Mouse (Mus musculus) brain, embryonic 18.5 days (tissue): ENCODE data around the gene Mtcl1.
"Not testable (repeated sequence)": the region's sequence is repeated elsewhere in the genome, so short reads cannot be mapped to it uniquely, and the experiment has no call there.

Experiments
- DNase-seq: peaks from one replicate; pipeline ENCODE4 v3.0.0-alpha.2; 2012; ENCODE audit warnings: low read depth, low spot score

Mtcl1 gene

GRCm38 (mm10) chr17:66447978-66448377, 1.6 kb downstream of the Mtcl1 start:
- DNase-seq: no peak

DNA sequence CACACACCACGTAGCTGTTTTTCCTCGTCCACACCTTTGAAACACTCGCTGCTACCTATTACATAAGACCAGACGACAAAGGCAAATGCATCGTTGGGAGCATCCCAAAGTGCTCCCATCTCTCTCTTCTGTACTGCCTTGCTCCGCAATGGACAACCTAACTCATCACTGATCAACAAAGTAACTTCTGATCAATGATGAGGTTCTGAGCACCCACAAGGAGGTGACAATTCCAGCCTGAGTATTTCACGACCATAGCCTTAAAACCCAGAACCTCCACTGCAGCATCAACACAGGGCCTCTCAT, 2.6 kb downstream of the Mtcl1 start:
- no peak for DNase-seq

- DNase-seq: no peak
Measured at GRCm38 (mm10) chr17:66446196-66447006, 3.1 kb downstream of the Mtcl1 start.

- no peak for DNase-seq
Measured at GRCm38 (mm10) chr17:66444059-66444700, 5.4 kb downstream of the Mtcl1 start.

DNA sequence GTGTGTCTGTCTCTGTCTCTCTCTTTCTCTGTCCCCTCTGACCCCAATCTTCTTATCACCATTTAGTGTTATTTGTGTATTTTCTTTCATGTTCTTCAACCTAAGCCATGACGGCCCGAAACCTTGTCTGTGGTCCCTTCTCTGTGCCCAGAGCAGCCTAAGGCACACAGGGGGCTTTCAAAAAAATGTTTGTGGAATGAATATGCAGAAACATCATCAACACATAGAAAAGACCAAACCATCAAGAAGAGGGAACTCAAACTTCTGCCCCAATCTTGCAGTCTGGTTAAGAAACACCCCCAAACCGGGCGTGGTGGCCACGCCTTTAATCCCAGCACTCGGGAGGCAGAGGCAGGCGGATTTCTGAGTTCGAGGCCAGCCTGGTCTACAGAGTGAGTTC, 9.7 kb downstream of the Mtcl1 start:
- DNase-seq: no peak

DNA sequence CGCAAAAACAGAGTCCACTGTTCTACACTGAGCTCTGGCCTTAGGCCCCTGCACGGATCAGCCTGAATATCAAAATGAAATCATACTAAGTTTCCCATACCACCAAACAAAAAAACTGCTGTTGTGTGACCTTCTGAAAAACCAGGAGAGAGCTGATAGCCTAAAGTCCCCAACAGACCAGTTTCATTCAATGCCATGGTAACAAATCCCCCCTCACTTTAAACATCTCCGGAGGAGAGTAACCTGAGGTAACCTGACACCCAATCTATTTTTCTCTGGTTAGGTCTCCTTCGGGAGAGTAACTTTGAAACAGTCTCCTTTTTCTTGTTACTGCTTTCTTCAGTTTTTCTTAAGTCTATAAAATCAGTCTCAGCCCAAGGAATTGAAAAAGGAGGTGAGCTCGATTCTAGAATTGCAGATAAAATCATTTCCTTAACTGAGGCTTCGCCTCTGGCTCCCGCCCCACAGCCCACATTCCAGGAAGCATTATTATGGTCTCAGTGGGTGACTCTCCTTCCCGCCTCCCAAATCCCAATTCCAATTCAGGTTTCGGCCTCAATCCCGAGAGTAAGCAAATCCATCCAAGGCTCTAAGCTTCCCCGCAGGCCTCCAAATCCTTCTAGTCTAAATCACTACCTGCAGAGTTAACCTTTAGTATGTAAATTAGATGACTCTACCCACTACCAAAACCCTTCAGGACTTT, 10.3 kb downstream of the Mtcl1 start:
- no peak for DNase-seq

GRCm38 (mm10) chr17:66438137-66438536, 11.4 kb downstream of the Mtcl1 start:
- DNase-seq: no peak

DNA sequence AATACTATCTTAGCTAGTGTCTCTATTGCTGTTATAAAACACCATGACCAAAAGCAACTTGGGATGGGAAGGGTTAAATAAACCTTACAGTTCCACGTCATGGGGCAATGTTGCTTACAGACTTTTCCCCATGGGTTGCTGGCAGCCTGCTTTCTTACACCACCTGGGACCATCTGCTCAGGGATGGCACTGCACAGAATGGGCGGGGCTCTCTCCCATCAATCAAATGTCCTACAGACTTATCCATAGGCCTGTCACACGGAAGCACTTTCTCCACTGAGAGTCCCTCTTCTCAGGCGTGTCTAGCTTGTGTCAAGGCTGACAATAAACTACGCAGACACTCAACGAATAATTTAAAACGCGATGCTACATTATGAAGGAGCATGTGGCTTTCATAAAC, 12.7 kb downstream of the Mtcl1 start:
- DNase-seq: no peak

DNA sequence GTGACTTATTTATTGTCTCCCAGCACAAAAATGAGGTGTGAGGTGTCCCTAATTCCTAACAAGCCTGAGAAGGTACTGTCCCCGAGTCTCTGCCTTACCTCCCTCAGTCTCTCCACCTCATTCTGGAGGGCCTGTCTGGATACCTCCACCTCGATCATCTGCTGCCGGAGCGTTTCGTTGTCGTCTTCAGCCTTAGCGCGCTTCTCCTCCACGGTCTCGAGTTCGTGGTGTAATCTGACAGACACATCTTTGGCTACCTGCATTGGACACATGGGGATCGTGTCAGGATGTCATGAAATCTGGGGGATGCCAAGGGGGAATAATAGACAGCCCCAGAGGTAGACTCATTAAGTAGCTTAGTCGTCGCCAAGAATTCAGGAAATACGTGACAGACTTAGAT, 13.6 kb downstream of the Mtcl1 start:
- DNase-seq: no peak

- no peak for DNase-seq
Measured at GRCm38 (mm10) chr17:66435007-66435406, 14.5 kb downstream of the Mtcl1 start.

DNA sequence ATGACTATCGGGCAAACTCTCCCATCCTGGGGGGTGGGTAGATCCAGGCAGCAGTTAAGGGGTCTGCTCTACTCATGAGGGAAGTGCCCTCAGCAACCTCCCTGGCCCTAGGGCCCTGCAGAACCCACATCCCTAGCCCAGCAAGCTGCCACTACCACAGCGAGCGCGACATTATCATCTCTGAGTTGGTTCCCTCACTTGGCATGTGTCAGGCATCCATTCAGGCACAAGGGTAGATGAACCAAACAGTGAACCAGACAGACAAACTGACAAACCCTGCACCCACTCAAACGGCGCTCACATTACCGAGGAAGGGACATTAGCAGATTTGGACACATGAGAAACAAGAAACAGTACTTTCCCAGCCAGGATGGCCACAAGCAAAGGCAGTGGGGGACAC, 15.0 kb downstream of the Mtcl1 start:
- no peak for DNase-seq

- DNase-seq: not testable (repeated sequence)
Measured at GRCm38 (mm10) chr17:66424601-66425000, 24.9 kb downstream of the Mtcl1 start.

DNA sequence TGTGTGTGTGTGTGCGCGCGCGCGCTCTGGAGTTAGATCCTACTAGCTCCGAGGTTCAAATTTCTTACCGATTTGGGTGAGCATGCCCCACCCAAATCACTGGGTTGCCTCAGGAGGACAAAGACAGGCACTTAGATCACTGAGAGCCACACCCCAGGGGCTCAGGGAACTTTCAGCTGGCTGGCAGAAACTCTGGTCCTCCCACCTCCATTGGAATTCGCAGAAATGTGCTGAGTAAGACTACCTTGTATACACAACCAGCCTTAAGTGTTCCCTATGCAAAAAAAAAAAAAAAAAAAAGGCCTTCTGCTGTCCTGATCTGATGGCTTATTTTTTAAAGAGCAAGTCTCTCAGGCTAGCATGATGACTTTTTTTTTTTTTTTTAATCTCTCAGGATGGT, 30.1 kb downstream of the Mtcl1 start:
- no peak for DNase-seq

- no peak for DNase-seq
Measured at GRCm38 (mm10) chr17:66417748-66418147, 31.8 kb downstream of the Mtcl1 start.

- no peak for DNase-seq
Measured at GRCm38 (mm10) chr17:66417329-66417728, 32.2 kb downstream of the Mtcl1 start.

DNA sequence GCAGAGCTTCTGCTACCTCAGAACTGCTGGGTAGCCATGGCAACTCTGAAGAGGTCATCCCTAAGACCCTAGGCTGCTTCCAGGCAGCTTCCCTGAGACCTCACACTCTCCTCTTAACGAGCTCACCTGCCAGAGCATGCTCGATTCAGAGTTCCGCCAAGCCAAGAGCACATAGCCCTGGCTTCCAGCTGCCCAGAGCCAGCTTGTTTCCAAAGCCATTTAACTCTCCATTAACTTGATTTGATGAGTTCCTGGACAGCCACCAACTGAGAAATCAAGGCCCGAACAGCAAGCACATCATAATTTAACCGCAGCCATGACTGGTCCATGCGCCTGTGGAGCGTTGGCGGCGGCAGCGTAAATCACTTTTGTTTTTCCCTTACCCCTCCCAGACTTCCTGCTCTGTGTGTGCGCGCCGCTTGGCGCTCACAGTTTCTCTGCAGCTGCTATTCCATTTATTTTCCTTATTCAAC, 32.7 kb downstream of the Mtcl1 start:
- DNase-seq: no peak

- DNase-seq: no peak
Measured at GRCm38 (mm10) chr17:66416436-66416835, 33.1 kb downstream of the Mtcl1 start.

GRCm38 (mm10) chr17:66414331-66414730, 35.2 kb downstream of the Mtcl1 start:
- no peak for DNase-seq

- DNase-seq: no peak
Measured at GRCm38 (mm10) chr17:66412155-66412970, 37.2 kb downstream of the Mtcl1 start.

DNA sequence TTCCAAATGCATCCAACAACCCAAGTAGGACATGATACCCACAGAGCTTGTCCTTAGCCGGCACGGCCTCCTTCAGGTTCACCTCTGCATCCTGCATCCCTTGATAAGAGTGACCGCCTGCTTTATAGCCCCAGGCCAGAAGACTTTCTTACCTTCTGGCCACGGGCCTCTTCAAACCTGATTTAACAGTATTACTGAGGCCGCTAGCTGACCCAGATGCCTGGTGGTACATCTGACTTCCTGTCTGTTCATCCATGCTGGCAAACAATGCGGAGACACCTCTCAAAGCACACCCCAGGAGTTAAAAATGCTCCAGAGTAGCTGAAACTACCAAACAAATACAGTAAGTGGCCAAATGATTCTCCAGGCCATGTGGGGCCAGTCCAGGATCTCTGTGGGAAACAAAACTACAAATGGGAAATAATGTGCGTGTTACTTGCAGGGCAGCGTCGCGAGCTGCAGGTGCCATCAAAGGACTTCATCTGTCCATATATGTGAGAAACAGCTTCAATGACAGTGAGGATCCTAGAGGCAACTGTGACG, 38.6 kb downstream of the Mtcl1 start:
- DNase-seq: no peak

DNA sequence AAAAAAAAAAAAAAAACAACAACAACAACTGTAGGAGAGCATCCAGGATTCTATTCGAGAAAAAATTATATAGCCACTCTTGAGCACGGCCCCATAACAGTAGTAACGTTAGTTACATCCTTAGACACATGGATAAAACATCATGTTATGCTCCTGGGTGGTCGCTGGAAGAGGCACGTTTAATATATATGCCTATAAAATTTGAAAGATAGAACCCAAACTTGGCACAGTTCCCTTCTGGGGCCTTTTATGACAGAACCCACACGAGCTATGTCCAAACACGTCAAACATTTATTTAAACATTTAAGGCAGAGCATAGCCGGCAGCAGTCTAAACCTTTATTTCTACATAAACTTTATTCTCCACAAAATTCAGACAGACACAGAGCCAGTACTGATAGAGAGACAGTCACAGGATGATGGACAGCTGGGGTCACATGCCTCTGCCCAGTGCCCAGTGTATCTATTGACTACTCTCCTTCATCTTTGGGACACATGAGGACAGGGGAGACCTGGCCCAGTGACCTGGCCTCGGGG, 40.4 kb downstream of the Mtcl1 start:
- DNase-seq: no peak
